Mouse (Mus musculus) leukemia stem cell, adult 10-12 weeks (primary cell): ENCODE data around the gene Exoc6b. TPM values are rescaled to one million over a fixed set of nuclear protein-coding genes. Genes with fewer than 3 reads are reported as not detected.

Experiments
- polyA plus RNA-seq: library from polyadenylated mRNA; stranded (reverse); fragments of >175 nt; gene quantifications from 2 replicates; pipeline ENCODE4 v1.2.3, GENCODE M21; 2012; ENCODE audit warnings: low replicate concordance

Gene Exoc6b
- polyA plus RNA-seq = 0.91 and 2.3 TPM in 2 replicates

GRCm38 (mm10) chr6:85069023-85069985, at the start of gene Exoc6b:
Exoc6b (minus strand) TSS chr6:85069513.

GRCm38 (mm10) chr6:84593693-84594092, 475.6 kb downstream of the Exoc6b start, which contains the start of gene Cyp26b1:
Cyp26b1 (minus strand) TSS chr6:84593908.

Other genes with a start within 250 kb of the Exoc6b start
- gene Spr, start 68.3 kb upstream of the Exoc6b start, polyA plus RNA-seq = 37.0 and 54.3 TPM in 2 replicates
- gene Emx1, start 117.9 kb upstream of the Exoc6b start, polyA plus RNA-seq = not detected in 2 replicates